Mouse (Mus musculus) T-cell, adult 2 months (primary cell): Measurements from ENCODE around the gene Pacsin3.
A peak's percentile ranks its signal among the peaks of the same experiment; 100 is the strongest.

ENCODE experiments used
- DNase-seq: peaks from one replicate; pipeline ENCODE4 v3.0.0; 2022; ENCODE audit warnings: low spot score

Pacsin3 gene

GRCm38 (mm10) chr2:91305926-91306325 lies 50.2 kb downstream of the Pacsin3 start:
- no peak for DNase-seq

- no peak for DNase-seq
Observed at GRCm38 (mm10) chr2:91306589-91306988, 50.8 kb downstream of the Pacsin3 start.

- DNase-seq, result peak; percentile 0
Observed at GRCm38 (mm10) chr2:91308680-91309079, 52.9 kb downstream of the Pacsin3 start.

GRCm38 (mm10) chr2:91309546-91309945 lies 53.8 kb downstream of the Pacsin3 start:
- no peak for DNase-seq

- no peak for DNase-seq
Observed at GRCm38 (mm10) chr2:91312578-91313311, 57.0 kb downstream of the Pacsin3 start.

- no peak for DNase-seq
Observed at GRCm38 (mm10) chr2:91314184-91314583, 58.4 kb downstream of the Pacsin3 start.
